Mouse (Mus musculus): Measurements from ENCODE around the gene Prkcq. TPM values are rescaled to one million over a fixed set of nuclear protein-coding genes. Genes with fewer than 3 reads are reported as not detected.

Prkcq gene
- polyA plus RNA-seq, 1 experiment = not detected

DNA sequence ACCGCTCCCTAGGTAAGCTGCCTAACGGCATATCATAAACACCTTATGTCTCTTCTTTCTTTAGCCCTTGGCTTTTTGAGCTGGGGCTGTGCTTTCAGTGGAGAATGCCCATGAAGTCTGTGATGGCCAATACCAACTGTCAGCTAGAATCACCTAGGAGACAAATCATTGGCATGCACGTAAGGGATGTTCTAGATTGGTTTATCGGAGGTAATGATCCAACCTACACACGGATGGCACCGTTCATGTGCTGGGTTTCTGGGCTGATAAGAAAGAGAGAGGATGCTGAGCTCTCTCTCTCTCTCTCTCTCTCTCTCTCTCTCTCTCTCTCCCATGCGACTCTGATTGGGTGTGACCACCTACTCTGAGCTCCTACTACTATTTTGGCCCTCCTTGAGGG is 10.2 kb downstream of the Prkcq start:
- Histone ChIP-seq H3K4me1 (ENCODE audit: control insufficient read depth, insufficient read depth, low read length) (no peaks in the 10 kb centered on the region), H3K4me3 (ENCODE audit: insufficient read depth, low read length) (no peak overlapping the region), H3K27ac (ENCODE audit: insufficient read depth, low read depth, low read length) (no peak overlapping the region)
- TF ChIP-seq POLR2A (IDR thresholded peaks at IDR 0.05; ENCODE audit: borderline replicate concordance, low read depth, low read length) = no peak

DNA sequence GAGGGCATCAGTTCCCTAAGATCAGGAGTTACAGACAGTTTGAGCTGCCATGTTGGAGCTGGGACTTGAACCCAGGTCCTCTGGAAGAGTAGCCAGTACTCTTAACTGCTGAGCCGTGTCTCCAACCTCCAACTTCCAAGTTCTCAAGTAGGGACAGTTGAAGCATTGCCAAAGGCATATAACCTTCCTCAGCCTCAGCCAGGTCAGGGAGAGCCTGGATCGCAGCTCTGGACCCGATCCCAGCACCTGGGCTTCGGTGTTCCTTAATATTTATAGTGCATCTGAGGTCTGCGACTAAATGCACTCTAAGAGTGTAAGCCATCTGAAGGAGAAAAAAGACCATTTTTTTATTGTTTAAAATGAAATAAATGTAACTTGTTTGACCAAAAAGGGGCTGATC is 12.1 kb downstream of the Prkcq start:
- no peak overlapping the region for H3K27ac ChIP-seq (ENCODE audit: insufficient read depth, low read depth, low read length)
- H3K4me3 ChIP-seq (ENCODE audit: insufficient read depth, low read length) = no peak overlapping the region
- TF ChIP-seq POLR2A (IDR thresholded peaks at IDR 0.05; ENCODE audit: borderline replicate concordance, low read depth, low read length) (no peak), CTCF (IDR thresholded peaks at IDR 0.05; ENCODE audit: low read depth, low read length) (no peak)
- H3K4me1 ChIP-seq (ENCODE audit: control insufficient read depth, insufficient read depth, low read length) = peaks cover 7% of the 10 kb centered on the region

DNA sequence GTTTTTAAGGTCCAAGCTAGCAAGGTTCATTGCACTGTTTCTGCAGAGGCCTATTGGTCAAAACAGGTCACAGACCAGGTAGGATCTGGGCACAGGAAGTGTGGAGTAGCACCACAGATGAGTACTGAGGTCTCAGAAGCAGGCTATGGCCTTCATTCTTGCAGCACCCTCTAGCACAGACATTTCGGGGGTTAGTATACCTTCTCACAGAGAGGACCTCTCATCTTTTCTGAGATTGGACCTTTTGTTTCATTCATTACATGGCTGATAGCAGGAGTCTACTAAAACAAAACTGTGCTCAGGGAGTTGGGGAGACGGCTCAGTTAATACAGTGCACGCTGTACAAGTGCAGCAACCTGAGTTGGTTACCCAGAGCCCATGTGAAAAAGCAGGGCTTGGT is 14.7 kb downstream of the Prkcq start:
- Histone ChIP-seq H3K4me1 (ENCODE audit: control insufficient read depth, insufficient read depth, low read length) (peaks cover 7% of the 10 kb centered on the region), H3K27ac (ENCODE audit: insufficient read depth, low read depth, low read length) (no peak overlapping the region), H3K4me3 (ENCODE audit: insufficient read depth, low read length) (no peak overlapping the region)
- TF ChIP-seq CTCF (IDR thresholded peaks at IDR 0.05; ENCODE audit: low read depth, low read length) = no peak
- TF ChIP-seq POLR2A (IDR thresholded peaks at IDR 0.05; ENCODE audit: borderline replicate concordance, low read depth, low read length) = no peak

DNA sequence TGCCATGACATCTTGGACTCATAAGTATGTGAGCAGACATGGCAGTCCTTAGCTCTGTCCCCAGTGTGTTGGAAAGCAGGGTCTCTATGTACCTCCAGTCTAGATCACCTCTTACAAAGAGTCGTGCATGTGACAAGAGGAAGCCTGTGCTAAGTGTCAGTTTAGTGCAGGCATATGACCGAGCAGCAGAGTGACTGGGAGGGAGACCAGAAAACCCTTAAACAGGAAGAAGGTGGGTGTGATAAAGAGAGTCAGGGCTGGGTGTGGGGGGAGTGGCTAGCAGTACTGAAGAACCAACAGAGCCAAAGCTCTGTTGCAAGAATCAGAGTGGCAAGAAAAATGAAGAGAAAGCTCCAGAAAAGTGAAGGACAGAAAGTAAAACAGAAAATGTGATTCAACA is 15.3 kb downstream of the Prkcq start:
- Histone ChIP-seq H3K27ac (ENCODE audit: insufficient read depth, low read depth, low read length) (no peak overlapping the region), H3K4me3 (ENCODE audit: insufficient read depth, low read length) (no peak overlapping the region), H3K4me1 (ENCODE audit: control insufficient read depth, insufficient read depth, low read length) (peaks cover 10% of the 10 kb centered on the region)
- TF ChIP-seq CTCF (IDR thresholded peaks at IDR 0.05; ENCODE audit: low read depth, low read length) = no peak
- no peak for TF ChIP-seq POLR2A (IDR thresholded peaks at IDR 0.05; ENCODE audit: borderline replicate concordance, low read depth, low read length)

DNA sequence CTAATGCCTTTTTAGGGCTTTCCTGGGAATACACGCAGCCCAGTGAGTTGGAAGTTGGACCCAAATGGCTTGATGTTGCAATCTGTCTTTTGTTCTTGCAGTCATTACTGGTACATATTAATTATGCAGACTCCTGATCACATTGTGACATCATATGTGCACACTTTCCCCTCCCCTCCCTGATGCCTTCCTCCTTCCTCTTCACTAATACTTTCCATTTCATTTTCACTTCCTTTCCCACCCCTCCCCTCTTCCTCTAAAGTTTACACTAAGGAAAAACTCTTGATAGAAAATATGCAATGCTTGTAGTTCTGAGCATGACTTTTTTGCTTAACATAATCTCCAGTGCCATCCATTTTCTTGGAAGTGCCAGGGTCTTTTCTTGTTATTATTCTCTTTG is 16.4 kb downstream of the Prkcq start:
- no peak overlapping the region for H3K27ac ChIP-seq (ENCODE audit: insufficient read depth, low read depth, low read length)
- TF ChIP-seq CTCF (IDR thresholded peaks at IDR 0.05; ENCODE audit: low read depth, low read length) (no peak), POLR2A (IDR thresholded peaks at IDR 0.05; ENCODE audit: borderline replicate concordance, low read depth, low read length) (no peak)
- H3K4me3 ChIP-seq (ENCODE audit: insufficient read depth, low read length) = no peak overlapping the region
- H3K4me1 ChIP-seq (ENCODE audit: control insufficient read depth, insufficient read depth, low read length) = peaks cover 15% of the 10 kb centered on the region

DNA sequence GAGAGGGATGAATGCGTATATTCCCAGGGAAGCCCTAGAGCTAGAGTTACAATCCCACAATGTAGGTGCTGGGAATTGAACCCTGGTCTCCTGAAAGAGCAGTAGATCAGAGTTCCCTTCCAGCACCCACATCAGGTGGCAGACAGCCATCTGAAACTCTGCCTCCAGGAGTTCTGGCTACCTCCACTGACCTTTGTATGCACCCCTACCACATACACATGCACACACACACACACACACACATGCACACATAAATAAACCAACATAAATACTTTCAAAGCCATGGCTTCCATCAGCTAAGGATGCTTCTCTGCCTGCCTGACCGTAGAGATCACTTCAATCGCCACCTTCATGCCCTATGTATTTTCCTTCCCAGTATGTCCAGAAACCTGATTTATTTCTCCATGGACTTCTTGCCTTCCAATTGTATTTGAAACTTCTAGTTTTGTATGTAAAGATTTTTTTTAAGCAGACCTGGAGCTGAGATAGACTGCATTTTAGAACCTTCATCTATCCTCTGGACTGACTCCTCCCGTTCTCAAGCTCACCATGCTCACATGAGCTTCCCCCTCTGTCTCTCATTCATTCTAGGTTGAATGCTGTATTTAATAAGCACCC is 17.4 kb downstream of the Prkcq start:
- Histone ChIP-seq H3K4me3 (ENCODE audit: insufficient read depth, low read length) (no peak overlapping the region), H3K4me1 (ENCODE audit: control insufficient read depth, insufficient read depth, low read length) (peaks cover 15% of the 10 kb centered on the region), H3K27ac (ENCODE audit: insufficient read depth, low read depth, low read length) (no peak overlapping the region)
- TF ChIP-seq CTCF (IDR thresholded peaks at IDR 0.05; ENCODE audit: low read depth, low read length) (no peak), POLR2A (IDR thresholded peaks at IDR 0.05; ENCODE audit: borderline replicate concordance, low read depth, low read length) (no peak)

DNA sequence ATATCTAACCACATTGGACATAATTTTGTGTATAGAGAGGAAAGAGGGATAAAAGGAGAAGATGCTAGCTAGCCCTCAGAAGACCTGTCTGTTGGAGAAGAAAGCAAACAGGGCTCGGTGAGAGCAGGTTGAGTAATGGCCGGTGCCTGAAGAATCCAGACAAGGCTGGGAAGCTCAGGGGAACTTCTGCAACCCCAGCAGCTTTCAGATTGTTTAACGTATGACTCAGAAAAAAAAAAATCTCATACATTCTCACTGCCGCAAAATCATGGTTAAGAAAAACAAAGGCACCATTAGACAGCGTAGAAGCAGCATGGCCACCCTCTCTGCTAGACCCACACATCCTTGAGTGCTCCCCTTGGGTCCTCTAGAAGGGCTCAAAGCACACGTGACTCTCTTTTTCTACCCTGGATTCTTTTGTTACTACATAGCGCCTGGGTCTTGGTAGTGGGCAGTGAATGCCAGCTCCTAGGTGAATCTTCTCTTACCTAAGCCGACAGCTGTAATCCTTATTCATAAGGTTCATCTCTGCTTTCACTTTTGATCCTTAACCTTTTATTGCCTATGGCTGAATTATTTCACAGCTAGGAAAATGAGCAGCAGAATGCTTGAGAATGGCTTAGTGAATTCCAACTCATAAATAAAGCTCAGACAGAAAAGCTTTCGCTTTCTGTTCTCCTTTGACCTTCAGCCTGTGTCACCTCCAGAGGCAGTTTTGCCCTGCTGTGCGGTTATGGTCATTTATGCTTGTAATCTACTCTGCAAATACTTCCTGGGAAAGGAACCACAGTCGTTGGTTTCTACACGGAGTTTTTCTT is 20.6 kb downstream of the Prkcq start:
- no peak for TF ChIP-seq CTCF (IDR thresholded peaks at IDR 0.05; ENCODE audit: low read depth, low read length)
- no peak for TF ChIP-seq POLR2A (IDR thresholded peaks at IDR 0.05; ENCODE audit: borderline replicate concordance, low read depth, low read length)
- Histone ChIP-seq H3K4me3 (ENCODE audit: insufficient read depth, low read length) (peak overlapping the region; percentile 56), H3K27ac (ENCODE audit: insufficient read depth, low read depth, low read length) (peak overlapping the region; percentile 43; the same call in 1 of the 2 replicates), H3K4me1 (ENCODE audit: control insufficient read depth, insufficient read depth, low read length) (peaks cover 20% of the 10 kb centered on the region)

DNA sequence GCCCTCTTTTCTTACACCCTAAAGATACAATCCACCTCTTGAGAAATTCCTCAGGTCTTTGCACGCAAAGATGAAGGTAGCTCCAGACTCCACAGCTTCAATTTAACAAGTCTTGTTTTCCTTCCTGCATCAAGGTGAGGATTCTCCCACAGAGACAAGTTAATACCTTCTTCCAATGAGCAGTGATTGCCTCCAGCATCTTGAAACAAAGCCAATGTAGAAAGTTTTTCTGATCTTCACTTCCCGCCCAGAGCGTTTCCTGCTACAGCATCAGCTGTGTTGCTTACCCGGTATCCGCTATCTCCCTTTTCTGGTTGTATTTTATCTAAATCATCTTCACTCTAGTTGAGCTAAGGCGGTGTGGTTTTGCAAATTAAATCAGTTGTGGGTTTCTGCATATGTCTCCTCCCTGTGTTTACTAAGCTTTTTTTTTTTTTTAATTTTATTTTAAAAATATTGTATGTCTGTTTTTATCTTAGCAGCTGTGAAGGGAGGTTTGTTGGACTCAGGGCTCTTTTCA is 21.3 kb downstream of the Prkcq start:
- no peak overlapping the region for H3K27ac ChIP-seq (ENCODE audit: insufficient read depth, low read depth, low read length)
- no peak for TF ChIP-seq POLR2A (IDR thresholded peaks at IDR 0.05; ENCODE audit: borderline replicate concordance, low read depth, low read length)
- no peak for TF ChIP-seq CTCF (IDR thresholded peaks at IDR 0.05; ENCODE audit: low read depth, low read length)
- peaks cover 18% of the 10 kb centered on the region for H3K4me1 ChIP-seq (ENCODE audit: control insufficient read depth, insufficient read depth, low read length)
- H3K4me3 ChIP-seq (ENCODE audit: insufficient read depth, low read length) = peak overlapping the region; percentile 56

DNA sequence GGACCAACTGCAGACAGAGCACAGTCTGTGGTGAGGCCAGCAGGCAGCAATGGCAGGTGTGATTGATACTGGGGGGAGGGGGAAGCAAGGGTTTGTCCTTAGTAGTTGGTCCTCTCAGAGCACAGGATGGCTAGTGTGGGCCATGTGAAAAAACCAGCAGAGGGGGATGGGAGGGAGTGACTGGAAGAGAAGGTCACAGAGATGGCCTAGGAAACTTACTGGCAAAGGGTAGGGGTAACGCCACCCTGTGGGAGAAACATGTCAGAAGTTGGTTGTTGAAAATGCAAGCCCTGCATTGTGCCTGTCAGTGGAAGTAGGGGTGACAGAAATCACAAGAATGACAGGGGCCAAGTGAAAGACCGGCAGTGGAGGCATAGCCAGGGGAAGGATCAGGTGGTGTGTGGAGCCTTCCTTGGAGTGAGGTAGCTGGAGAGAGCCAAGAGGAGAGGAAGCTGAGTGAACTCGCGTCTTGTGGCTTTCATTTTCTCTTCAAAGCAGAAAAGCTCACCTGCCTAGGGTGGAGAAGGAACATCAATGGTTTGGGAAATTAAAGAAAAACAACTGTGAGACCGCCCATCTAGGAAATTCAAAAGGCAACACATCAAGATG is 22.9 kb downstream of the Prkcq start:
- H3K27ac ChIP-seq (ENCODE audit: insufficient read depth, low read depth, low read length) = no peak overlapping the region
- TF ChIP-seq CTCF (IDR thresholded peaks at IDR 0.05; ENCODE audit: low read depth, low read length) = no peak
- TF ChIP-seq POLR2A (IDR thresholded peaks at IDR 0.05; ENCODE audit: borderline replicate concordance, low read depth, low read length) = no peak
- peaks cover 13% of the 10 kb centered on the region for H3K4me1 ChIP-seq (ENCODE audit: control insufficient read depth, insufficient read depth, low read length)
- no peak overlapping the region for H3K4me3 ChIP-seq (ENCODE audit: insufficient read depth, low read length)

DNA sequence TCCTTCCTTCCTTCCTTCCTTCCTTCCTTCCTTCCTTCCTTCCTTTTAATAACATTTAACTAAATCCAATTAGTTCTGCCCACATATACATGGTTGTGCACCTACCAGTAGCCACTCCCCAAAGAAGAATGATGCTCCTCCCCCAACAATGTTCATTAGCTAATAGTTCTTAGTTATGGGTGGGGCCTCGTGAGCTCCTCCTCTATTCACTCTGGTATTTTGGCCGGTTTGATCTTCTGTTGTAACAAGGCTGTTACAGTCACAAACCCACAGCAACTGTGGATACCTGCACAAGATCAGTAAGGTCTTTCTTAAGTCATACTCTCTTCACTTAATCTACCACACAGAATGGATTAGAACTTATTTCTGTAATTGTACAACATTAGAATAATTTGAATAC is 24.2 kb downstream of the Prkcq start:
- TF ChIP-seq POLR2A (IDR thresholded peaks at IDR 0.05; ENCODE audit: borderline replicate concordance, low read depth, low read length) (no peak), CTCF (IDR thresholded peaks at IDR 0.05; ENCODE audit: low read depth, low read length) (no peak)
- Histone ChIP-seq H3K4me1 (ENCODE audit: control insufficient read depth, insufficient read depth, low read length) (peaks cover 13% of the 10 kb centered on the region), H3K4me3 (ENCODE audit: insufficient read depth, low read length) (no peak overlapping the region), H3K27ac (ENCODE audit: insufficient read depth, low read depth, low read length) (no peak overlapping the region)
